Mouse (Mus musculus) bone marrow macrophage, adult 2 months (primary cell): ENCODE measurements at regions not wholly inside any gene's neighbourhood (a gene's known extent, or its start where the extent isn't known, plus 50 kb on each side); places are given as distances from the start of the nearest gene placed in this dataset.
"Not testable (repeated sequence)": the region's sequence is repeated elsewhere in the genome, so short reads cannot be mapped to it uniquely, and the experiment has no call there.

Experiments used
- CTCF ChIP-seq: IDR thresholded peaks from 2 replicates; pipeline ENCODE4 v1.5.1; 2012; ENCODE audit warnings: low read depth, mild to moderate bottlenecking, low read length, moderate library complexity
- POLR2A ChIP-seq: IDR thresholded peaks from 2 replicates; pipeline ENCODE4 v1.6.1; 2012; ENCODE audit warnings: mild to moderate bottlenecking, low read depth, low read length, borderline replicate concordance

- TF ChIP-seq CTCF, POLR2A: not testable (repeated sequence)
Measured at GRCm38 (mm10) chr13:97321307-97321706, 80.4 kb downstream of the Enc1 start.
